Mouse (Mus musculus): ENCODE data around the gene Cdc7. TPM values are rescaled to one million over a fixed set of nuclear protein-coding genes. Genes with fewer than 3 reads are reported as not detected.

Gene Cdc7
- polyA plus RNA-seq (2015; fragmentation: Nextera tagmentation; extraction: Ambion mirVana) = 5.0 and 7.0 TPM in 2 replicates

GRCm38 (mm10) chr5:106963584-106964512 is at the start of gene Cdc7:
Cdc7 (plus strand) TSS chr5:106964322.

GRCm38 (mm10) chr5:106925488-106926368 is 38.4 kb upstream of the Cdc7 start, which contains the start of gene Hfm1:
Hfm1 (minus strand) TSS chr5:106926321.

Other genes starting within 250 kb of the Cdc7 start
- 0.15 and 0.16 TPM in 2 replicates for gene Hfm1, start 38.0 kb upstream of the Cdc7 start, polyA plus RNA-seq (2015; fragmentation: Nextera tagmentation; extraction: Ambion mirVana)